8 mouse cellular contexts compared by ENCODE assay signal in the genomic region with DNA sequence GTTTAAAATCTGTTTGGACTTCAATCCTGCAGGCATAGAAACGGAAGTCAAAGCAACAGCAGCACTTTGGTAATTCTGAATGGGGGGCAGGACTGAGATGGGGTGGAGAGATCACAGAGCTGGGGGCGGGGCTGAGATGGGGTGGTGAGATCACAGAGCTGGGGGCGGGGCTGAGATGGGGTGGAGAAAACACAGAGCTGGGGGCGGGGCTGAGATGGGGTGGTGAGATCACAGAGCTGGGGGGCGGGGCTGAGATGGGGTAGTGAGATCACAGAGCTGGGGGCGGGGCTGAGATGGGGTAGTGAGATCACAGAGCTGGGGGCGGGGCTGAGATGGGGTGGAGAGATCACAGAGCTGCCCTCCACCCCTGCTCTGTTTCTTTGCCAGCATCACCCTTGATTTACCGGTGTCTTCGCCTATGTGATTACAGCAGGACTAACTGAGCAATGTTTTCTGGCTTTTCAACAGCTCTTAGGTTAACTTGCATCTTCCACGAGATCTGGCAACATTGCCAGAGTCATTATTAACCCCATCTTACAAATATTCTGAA. TPM values are rescaled to one million over a fixed set of nuclear protein-coding genes. Genes with fewer than 3 reads are reported as not detected.
DNase-seq lines count a peak whose midpoint lies in the region; ATAC-seq lines count a peak whose summit lies in the region.

No protein-coding gene starts in this region.

- no peak for ATAC-seq in liver, embryonic 15.5 days (ENCODE audit: insufficient read depth)

- no peak overlapping the region for H3K9ac ChIP-seq in liver, embryonic 15.5 days

- H3K9me3 ChIP-seq in liver, embryonic 15.5 days (replicated peaks) = no peaks in the 10 kb centered on the region

- peak; percentile 78 to 81 for DNase-seq in B cell, adult 2 months
- DNase-seq in ES-CJ7 (ENCODE audit: low read depth, low spot score) = peak; percentile 90
- peak; percentile 8 for DNase-seq in heart, postnatal 4 days
- DNase-seq in retina, postnatal 1 day = peak; percentile 43
- no peak for DNase-seq in ovary, adult 18-20 months (ENCODE audit: low spot score)
- no peak for DNase-seq in layer of hippocampus, postnatal 14 days (ENCODE audit: low spot score in 2 of 2)
- no peak for DNase-seq in left cerebral cortex, postnatal 25 days (ENCODE audit: low spot score in 2 of 2)

- H3K27ac ChIP-seq in liver, embryonic 15.5 days (replicated peaks) = no peak overlapping the region

- 6% methylated on average over 10 of the region's 10 CpGs for WGBS in liver, embryonic 15.5 days (ENCODE audit: insufficient replicate concordance)

- H3K36me3 ChIP-seq in liver, embryonic 15.5 days (replicated peaks) = no peaks in the 10 kb centered on the region

- H3K27me3 ChIP-seq in liver, embryonic 15.5 days = no peaks in the 10 kb centered on the region

- peak overlapping the region; percentile 13; the same call in 1 of the 2 replicates for H3K4me2 ChIP-seq in liver, embryonic 15.5 days

- intact Hi-C loops in left cerebral cortex, postnatal 25 days (cut with DNase I) = no loop called here

- H3K4me1 ChIP-seq in liver, embryonic 15.5 days (replicated peaks) = peaks cover 8% of the 10 kb centered on the region

- no peak overlapping the region for H3K4me3 ChIP-seq in liver, embryonic 15.5 days (replicated peaks)

RNA-seq across cellular contexts. Expression of gene Kcnmb1, which starts 30.9 kb away (rescaled TPM):
- 1 to 10 TPM in 1 of 2 experiments, under 1 TPM in 1; 0.86 to 1.0 TPM for total RNA-seq in heart, postnatal 4 days (2021)
- 0.03 TPM in 1 of 2 replicates, not detected in the other for polyA plus RNA-seq in liver, embryonic 15.5 days (2015; fragmentation: Nextera tagmentation; extraction: Ambion mirVana)
- total RNA-seq in layer of hippocampus, postnatal 14 days (2021) = under 1 TPM; 0.16 to 0.26 TPM
- under 1 TPM in 1 of 2 experiments, not detected in 1; 0.25 TPM for total RNA-seq in left cerebral cortex, postnatal 25 days (2021)

Comparison
In these comparisons a context has a peak if more than half of its experiments do, and no peak if none do; other contexts are left out.
1. DNase-seq: peak in B cell, adult 2 months (2 of 2), ES-CJ7 (single experiment), heart, postnatal 4 days (single experiment) and retina, postnatal 1 day (single experiment); none in ovary, adult 18-20 months (single experiment), layer of hippocampus, postnatal 14 days (0 of 2) and left cerebral cortex, postnatal 25 days (0 of 2).